Mouse (Mus musculus): Measurements from ENCODE around the gene Prrx1. TPM values are rescaled to one million over a fixed set of nuclear protein-coding genes. Genes with fewer than 3 reads are reported as not detected.

The Prrx1 gene
- polyA plus RNA-seq, 1 experiment from 2014 or later: 7.7 TPM

- Histone ChIP-seq H3K9me3 (ENCODE audit: control insufficient read depth, low read depth, low read length) (no peaks in the 10 kb centered on the region), H3K27me3 (ENCODE audit: control insufficient read depth, insufficient read depth, low read length) (0 out of 2 replicates have a peak, but pooled peaks cover 5% of the 10 kb centered on the region), H3K4me1 (ENCODE audit: control insufficient read depth, insufficient read depth, low read length) (no peaks in the 10 kb centered on the region; the same call in 1 of the 2 replicates), H3K4me3 (ENCODE audit: low read depth, low read length) (no peak overlapping the region), H3K9ac (replicated peaks; ENCODE audit: low read depth, low read length) (no peak overlapping the region), H3K27ac (ENCODE audit: low read length) (no peak overlapping the region), H3K4me2 (replicated peaks; ENCODE audit: low read depth, low read length) (no peak overlapping the region), H3K36me3 (ENCODE audit: control insufficient read depth, insufficient read depth, low read length) (no peaks in the 10 kb centered on the region)
- WGBS: 62% methylated on average over 3 of the region's 3 CpGs
- no peak for ATAC-seq (ENCODE audit: insufficient number of reproducible peaks, insufficient read depth, low FRiP score, low read depth)
These were observed 6.4 kb upstream of the Prrx1 start for GRCm38 (mm10) chr1:163319669-163320571.

GRCm38 (mm10) chr1:163316920-163317319 lies 3.4 kb upstream of the Prrx1 start:
- no peaks in the 10 kb centered on the region; the same call in 1 of the 2 replicates for H3K4me1 ChIP-seq (ENCODE audit: control insufficient read depth, insufficient read depth, low read length)

GRCm38 (mm10) chr1:163314829-163315301 lies 1.4 kb upstream of the Prrx1 start:
- H3K27me3 ChIP-seq (ENCODE audit: control insufficient read depth, insufficient read depth, low read length): peaks cover 16% of the 10 kb centered on the region
- WGBS: 3% methylated on average over 23 of the region's 23 CpGs
- H3K4me1 ChIP-seq (ENCODE audit: control insufficient read depth, insufficient read depth, low read length): no peaks in the 10 kb centered on the region; the same call in 1 of the 2 replicates
- H3K4me2 ChIP-seq (replicated peaks; ENCODE audit: low read depth, low read length): peak overlapping the region; percentile 78
- peak overlapping the region; percentile 52 for H3K4me3 ChIP-seq (ENCODE audit: low read depth, low read length)
- no peak overlapping the region for H3K27ac ChIP-seq (ENCODE audit: low read length)
- H3K9ac ChIP-seq (replicated peaks; ENCODE audit: low read depth, low read length): no peak overlapping the region
- H3K36me3 ChIP-seq (ENCODE audit: control insufficient read depth, insufficient read depth, low read length): no peaks in the 10 kb centered on the region
- H3K9me3 ChIP-seq (ENCODE audit: control insufficient read depth, low read depth, low read length): no peaks in the 10 kb centered on the region
- ATAC-seq (ENCODE audit: insufficient number of reproducible peaks, insufficient read depth, low FRiP score, low read depth): no peak

More at GRCm38 (mm10) chr1:163316920-163317319, 3.4 kb upstream of the Prrx1 start:
- 7% methylated on average over 1 of the region's 1 CpGs for WGBS
- H3K4me2 ChIP-seq (replicated peaks; ENCODE audit: low read depth, low read length): no peak overlapping the region
- no peaks in the 10 kb centered on the region for H3K36me3 ChIP-seq (ENCODE audit: control insufficient read depth, insufficient read depth, low read length)
- H3K4me3 ChIP-seq (ENCODE audit: low read depth, low read length): no peak overlapping the region
- no peak for ATAC-seq (ENCODE audit: insufficient number of reproducible peaks, insufficient read depth, low FRiP score, low read depth)
- peaks cover 8% of the 10 kb centered on the region; the same call in 1 of the 2 replicates for H3K27me3 ChIP-seq (ENCODE audit: control insufficient read depth, insufficient read depth, low read length)
- no peaks in the 10 kb centered on the region for H3K9me3 ChIP-seq (ENCODE audit: control insufficient read depth, low read depth, low read length)
- no peak overlapping the region for H3K27ac ChIP-seq (ENCODE audit: low read length)
- H3K9ac ChIP-seq (replicated peaks; ENCODE audit: low read depth, low read length): no peak overlapping the region

- WGBS: 3% methylated on average over 21 of the region's 21 CpGs
- peak overlapping the region; percentile 52 for H3K4me3 ChIP-seq (ENCODE audit: low read depth, low read length)
- no peaks in the 10 kb centered on the region; the same call in 1 of the 2 replicates for H3K4me1 ChIP-seq (ENCODE audit: control insufficient read depth, insufficient read depth, low read length)
- no peak for ATAC-seq (ENCODE audit: insufficient number of reproducible peaks, insufficient read depth, low FRiP score, low read depth)
- peak overlapping the region; percentile 16; the same call in 1 of the 2 replicates for H3K27ac ChIP-seq (ENCODE audit: low read length)
- H3K9ac ChIP-seq (replicated peaks; ENCODE audit: low read depth, low read length): no peak overlapping the region
- no peaks in the 10 kb centered on the region for H3K9me3 ChIP-seq (ENCODE audit: control insufficient read depth, low read depth, low read length)
- H3K36me3 ChIP-seq (ENCODE audit: control insufficient read depth, insufficient read depth, low read length): no peaks in the 10 kb centered on the region
- H3K4me2 ChIP-seq (replicated peaks; ENCODE audit: low read depth, low read length): peak overlapping the region; percentile 78
- peaks cover 22% of the 10 kb centered on the region for H3K27me3 ChIP-seq (ENCODE audit: control insufficient read depth, insufficient read depth, low read length)
These were observed 613 bp upstream of the Prrx1 start for GRCm38 (mm10) chr1:163313921-163314725.

GRCm38 (mm10) chr1:163311861-163312811 lies 1.4 kb downstream of the Prrx1 start:
- peak overlapping the region; percentile 78 for H3K4me2 ChIP-seq (replicated peaks; ENCODE audit: low read depth, low read length)
- H3K4me1 ChIP-seq (ENCODE audit: control insufficient read depth, insufficient read depth, low read length): peaks cover 3% of the 10 kb centered on the region; the same call in 1 of the 2 replicates
- ATAC-seq (ENCODE audit: insufficient number of reproducible peaks, insufficient read depth, low FRiP score, low read depth): peak; percentile 51; the same call in 1 of the 2 replicates
- H3K9me3 ChIP-seq (ENCODE audit: control insufficient read depth, low read depth, low read length): no peaks in the 10 kb centered on the region
- no peaks in the 10 kb centered on the region for H3K36me3 ChIP-seq (ENCODE audit: control insufficient read depth, insufficient read depth, low read length)
- H3K27ac ChIP-seq (ENCODE audit: low read length): no peak overlapping the region; the same call in 1 of the 2 replicates
- peak overlapping the region; percentile 39 for H3K9ac ChIP-seq (replicated peaks; ENCODE audit: low read depth, low read length)
- under 1% methylated on average over 59 of the region's 59 CpGs for WGBS
- peak overlapping the region; percentile 52 for H3K4me3 ChIP-seq (ENCODE audit: low read depth, low read length)
- peaks cover 25% of the 10 kb centered on the region for H3K27me3 ChIP-seq (ENCODE audit: control insufficient read depth, insufficient read depth, low read length)

GRCm38 (mm10) chr1:163311006-163311836 lies 2.3 kb downstream of the Prrx1 start:
- peaks cover 25% of the 10 kb centered on the region for H3K27me3 ChIP-seq (ENCODE audit: control insufficient read depth, insufficient read depth, low read length)
- H3K27ac ChIP-seq (ENCODE audit: low read length): no peak overlapping the region
- no peaks in the 10 kb centered on the region for H3K9me3 ChIP-seq (ENCODE audit: control insufficient read depth, low read depth, low read length)
- peak overlapping the region; percentile 52 for H3K4me3 ChIP-seq (ENCODE audit: low read depth, low read length)
- peak overlapping the region; percentile 78 for H3K4me2 ChIP-seq (replicated peaks; ENCODE audit: low read depth, low read length)
- ATAC-seq (ENCODE audit: insufficient number of reproducible peaks, insufficient read depth, low FRiP score, low read depth): no peak
- no peaks in the 10 kb centered on the region for H3K36me3 ChIP-seq (ENCODE audit: control insufficient read depth, insufficient read depth, low read length)
- H3K9ac ChIP-seq (replicated peaks; ENCODE audit: low read depth, low read length): peak overlapping the region; percentile 39; the same call in 1 of the 2 replicates
- peaks cover 3% of the 10 kb centered on the region; the same call in 1 of the 2 replicates for H3K4me1 ChIP-seq (ENCODE audit: control insufficient read depth, insufficient read depth, low read length)
- WGBS: 25% methylated on average over 13 of the region's 13 CpGs
